Mouse (Mus musculus): ENCODE data around the gene Tlk1.

- TF ChIP-seq POLR2A (IDR thresholded peaks at IDR 0.05; ENCODE audit: control insufficient read depth, low read depth, low read length), result no peak
- TF ChIP-seq CTCF (IDR thresholded peaks at IDR 0.05; ENCODE audit: control insufficient read depth, insufficient read depth, insufficient replicate concordance, low read depth, low read length), result no peak
Observed at GRCm38 (mm10) chr2:70842049-70842618, 16.6 kb upstream of the Tlk1 start.
